Mouse (Mus musculus) G1E (cell line): ENCODE measurements around the gene Rhoj. TPM values are rescaled to one million over a fixed set of nuclear protein-coding genes. Genes with fewer than 3 reads are reported as not detected.

Experiments used
- ATAC-seq: 2 replicates; pipeline ENCODE4 v1.8.0; 2016; ENCODE audit warnings: mild to moderate bottlenecking; ENCODE audit not compliant: insufficient number of reproducible peaks, poor library complexity, low FRiP score, severe bottlenecking; ENCODE audit errors: extremely low read depth
- DNase-seq: peaks from one replicate; pipeline ENCODE4 v3.0.0; 2012; ENCODE audit warnings: low spot score
- H3K27me3 ChIP-seq: 2 replicates; pipeline ENCODE4 v1.6.1; 2012; ENCODE audit warnings: mild to moderate bottlenecking, low read length, inconsistent platforms; ENCODE audit not compliant: insufficient read depth
- H3K36me3 ChIP-seq: replicated peaks from 2 replicates; pipeline ENCODE3; 2012; ENCODE audit warnings: mild to moderate bottlenecking, inconsistent platforms
- H3K4me1 ChIP-seq: 2 replicates; pipeline ENCODE4 v1.6.1; 2012; ENCODE audit warnings: low read depth, low read length, inconsistent platforms, mixed read lengths; ENCODE audit not compliant: insufficient read depth
- H3K4me3 ChIP-seq: 2 replicates; pipeline ENCODE4 v1.5.1; 2012; ENCODE audit warnings: low read depth, mild to moderate bottlenecking, inconsistent platforms, low read length, moderate library complexity, mixed read lengths
- H3K9me3 ChIP-seq: replicated peaks from 2 replicates; pipeline ENCODE4 v1.6.1; 2012; ENCODE audit warnings: inconsistent platforms
- CTCF ChIP-seq: IDR thresholded peaks from 2 replicates; pipeline ENCODE4 v1.5.1; 2012; ENCODE audit warnings: low read depth, low read length, inconsistent platforms, mixed read lengths
- GATA1 ChIP-seq: IDR thresholded peaks from 2 replicates; pipeline ENCODE4 v1.6.1; 2012; ENCODE audit warnings: borderline replicate concordance, low read length, inconsistent platforms, mixed read lengths
- GATA2 ChIP-seq: IDR thresholded peaks from 2 replicates; pipeline ENCODE4 v1.6.1; 2012; ENCODE audit warnings: low read depth, low read length, inconsistent platforms, borderline replicate concordance
- POLR2AphosphoS5 ChIP-seq: IDR thresholded peaks from 2 replicates; pipeline ENCODE4 v1.6.1; 2012; ENCODE audit warnings: low read depth, low read length, inconsistent platforms; ENCODE audit not compliant: insufficient replicate concordance
- TAL1 ChIP-seq: conservative IDR thresholded peaks from 2 replicates; pipeline ENCODE4 v1.6.1; 2012; ENCODE audit warnings: low read depth, low read length, inconsistent platforms, mixed read lengths
- polyA plus RNA-seq: library from polyadenylated mRNA; stranded (reverse); fragments of >175 nt; gene quantifications from 2 replicates; pipeline ENCODE4 v1.2.3, GENCODE M21; 2012
- total RNA-seq, 2 experiments: library from RNA; stranded (forward) in 1 of 2; stranded (reverse) in 1 of 2; fragments of 200-1000 nt in 1 of 2; fragments of >200 nt in 1 of 2; fragmentation: Nextera tagmentation in 1 of 2; gene quantifications; 2 replicates each; pipeline ENCODE4 v1.2.3; 2014 to 2017

The Rhoj gene
- total and polyA plus RNA-seq, 3 experiments = 0.22 TPM; not detected in 2

GRCm38 (mm10) chr12:75394011-75394773, 86.1 kb downstream of the Rhoj start:
- H3K4me3 ChIP-seq = no peak overlapping the region
- TF ChIP-seq POLR2AphosphoS5 (no peak), GATA2 (no peak), GATA1 (no peak), TAL1 (no peak), CTCF (no peak)

GRCm38 (mm10) chr12:75396616-75397015, 88.5 kb downstream of the Rhoj start:
- TF ChIP-seq GATA2 = no peak
- no peak for TF ChIP-seq POLR2AphosphoS5
- TF ChIP-seq GATA1 = no peak
- TF ChIP-seq TAL1 = no peak
- TF ChIP-seq CTCF = no peak
- ATAC-seq = no peak

More at GRCm38 (mm10) chr12:75394011-75394773, 86.1 kb downstream of the Rhoj start:
- ATAC-seq (no peak), DNase-seq (no peak)
- H3K36me3 ChIP-seq = no peaks in the 10 kb centered on the region
- H3K4me1 ChIP-seq = no peaks in the 10 kb centered on the region
- H3K27me3 ChIP-seq = peaks cover 11% of the 10 kb centered on the region; the same call in 1 of the 2 replicates
- H3K9me3 ChIP-seq = no peaks in the 10 kb centered on the region

GRCm38 (mm10) chr12:75397077-75397476, 89.0 kb downstream of the Rhoj start:
- Histone ChIP-seq H3K4me1 (no peaks in the 10 kb centered on the region), H3K36me3 (no peaks in the 10 kb centered on the region), H3K4me3 (no peak overlapping the region), H3K9me3 (no peaks in the 10 kb centered on the region), H3K27me3 (peaks cover 12% of the 10 kb centered on the region; the same call in 1 of the 2 replicates)
- no peak for ATAC-seq
- TF ChIP-seq TAL1 (no peak), CTCF (no peak), GATA1 (no peak), GATA2 (no peak), POLR2AphosphoS5 (no peak)
- DNase-seq = no peak

More at GRCm38 (mm10) chr12:75396616-75397015, 88.5 kb downstream of the Rhoj start:
- DNase-seq = no peak
- H3K4me1 ChIP-seq = no peaks in the 10 kb centered on the region
- peaks cover 11% of the 10 kb centered on the region; the same call in 1 of the 2 replicates for H3K27me3 ChIP-seq
- no peaks in the 10 kb centered on the region for H3K9me3 ChIP-seq
- no peak overlapping the region for H3K4me3 ChIP-seq
- H3K36me3 ChIP-seq = no peaks in the 10 kb centered on the region

- DNase-seq = no peak
- H3K27me3 ChIP-seq = peaks cover 4% of the 10 kb centered on the region
- no peaks in the 10 kb centered on the region for H3K4me1 ChIP-seq
- ATAC-seq = no peak
- TF ChIP-seq GATA2 = no peak
- no peak for TF ChIP-seq CTCF
- no peak for TF ChIP-seq POLR2AphosphoS5
- H3K9me3 ChIP-seq = no peaks in the 10 kb centered on the region
- no peaks in the 10 kb centered on the region for H3K36me3 ChIP-seq
- no peak overlapping the region for H3K4me3 ChIP-seq
Measured at GRCm38 (mm10) chr12:75412964-75413363, 104.8 kb downstream of the Rhoj start.

- ATAC-seq = no peak
- Histone ChIP-seq H3K27me3 (peaks cover 4% of the 10 kb centered on the region), H3K4me1 (no peaks in the 10 kb centered on the region), H3K36me3 (no peaks in the 10 kb centered on the region), H3K9me3 (no peaks in the 10 kb centered on the region), H3K4me3 (no peak overlapping the region)
- TF ChIP-seq GATA1 (no peak), CTCF (no peak), GATA2 (no peak), TAL1 (no peak), POLR2AphosphoS5 (no peak)
- no peak for DNase-seq
Measured at GRCm38 (mm10) chr12:75414991-75415390, 106.9 kb downstream of the Rhoj start.

GRCm38 (mm10) chr12:75416681-75417080, 108.6 kb downstream of the Rhoj start, which contains the start of gene Gphb5:
Gene Gphb5, minus strand, starts transcription at chr12:75416781.
- Histone ChIP-seq H3K4me3 (no peak within 1 kb of the TSS), H3K27me3 (peaks cover 4% of the 10 kb centered on the region), H3K36me3 (no peaks in the 10 kb centered on the region), H3K9me3 (no peaks in the 10 kb centered on the region), H3K4me1 (no peaks in the 10 kb centered on the region)
- DNase-seq (no peak), ATAC-seq (no peak)
- no peak for TF ChIP-seq POLR2AphosphoS5
- no peak for TF ChIP-seq GATA1
- TF ChIP-seq CTCF = no peak
- no peak for TF ChIP-seq TAL1
